Mouse (Mus musculus) spleen, postnatal 4 days (tissue): Measurements from ENCODE around the gene Cdc42bpb.
A peak's percentile ranks its signal among the peaks of the same experiment; 100 is the strongest.

Source experiments
- DNase-seq, 2 experiments: peaks; one replicate each; pipeline ENCODE4 v3.0.0; 2022; ENCODE audit warnings: low spot score in 2 of 2

Gene Cdc42bpb

GRCm38 (mm10) chr12:111377376-111377973 lies at the start of gene Cdc42bpb:
Gene Cdc42bpb, minus strand, starts transcription at chr12:111377718.
- DNase-seq, result peak; percentile 63 to 80

GRCm38 (mm10) chr12:111425789-111426460 lies 48.4 kb upstream of the Cdc42bpb start:
- DNase-seq, result peak; percentile 93 to 99

- peak; percentile 82 to 92 for DNase-seq
These were observed 47.7 kb upstream of the Cdc42bpb start for GRCm38 (mm10) chr12:111425258-111425657.

GRCm38 (mm10) chr12:111424547-111424946 lies 47.0 kb upstream of the Cdc42bpb start:
- no peak for DNase-seq

- DNase-seq, result no peak
These were observed 46.1 kb upstream of the Cdc42bpb start for GRCm38 (mm10) chr12:111423570-111424129.

- no peak for DNase-seq
These were observed 45.3 kb upstream of the Cdc42bpb start for GRCm38 (mm10) chr12:111422852-111423251.

GRCm38 (mm10) chr12:111420946-111421709 lies 43.6 kb upstream of the Cdc42bpb start:
- DNase-seq, result no peak

GRCm38 (mm10) chr12:111419918-111420317 lies 42.4 kb upstream of the Cdc42bpb start:
- DNase-seq, result no peak

- no peak for DNase-seq
These were observed 39.6 kb upstream of the Cdc42bpb start, which contains the start of gene Exoc3l4 for GRCm38 (mm10) chr12:111416921-111417779. Gene Exoc3l4, plus strand, starts transcription at chr12:111417017.

- DNase-seq, result peak; percentile 85 to 93
These were observed 35.8 kb upstream of the Cdc42bpb start for GRCm38 (mm10) chr12:111413300-111413699.

GRCm38 (mm10) chr12:111412581-111413284 lies 35.2 kb upstream of the Cdc42bpb start:
- no peak for DNase-seq

- DNase-seq, result no peak
These were observed 34.3 kb upstream of the Cdc42bpb start for GRCm38 (mm10) chr12:111411631-111412355.

GRCm38 (mm10) chr12:111409583-111409982 lies 32.1 kb upstream of the Cdc42bpb start:
- no peak for DNase-seq

- DNase-seq, result no peak
These were observed 29.1 kb upstream of the Cdc42bpb start, which contains the start of gene Lbhd2 for GRCm38 (mm10) chr12:111406622-111407021. Gene Lbhd2, plus strand, starts transcription at chr12:111406809.

GRCm38 (mm10) chr12:111404880-111405279 lies 27.4 kb upstream of the Cdc42bpb start:
- no peak for DNase-seq

GRCm38 (mm10) chr12:111401454-111402184 lies 24.1 kb upstream of the Cdc42bpb start:
- peak; percentile 59 to 84 for DNase-seq

GRCm38 (mm10) chr12:111396997-111397396 lies 19.5 kb upstream of the Cdc42bpb start:
- no peak for DNase-seq

- DNase-seq, result no peak
These were observed 16.5 kb upstream of the Cdc42bpb start for GRCm38 (mm10) chr12:111394008-111394407.

- no peak for DNase-seq
These were observed 9.6 kb upstream of the Cdc42bpb start for GRCm38 (mm10) chr12:111387146-111387545.
